Mouse (Mus musculus): ENCODE data around the gene Rxra.

Gene Rxra

DNA sequence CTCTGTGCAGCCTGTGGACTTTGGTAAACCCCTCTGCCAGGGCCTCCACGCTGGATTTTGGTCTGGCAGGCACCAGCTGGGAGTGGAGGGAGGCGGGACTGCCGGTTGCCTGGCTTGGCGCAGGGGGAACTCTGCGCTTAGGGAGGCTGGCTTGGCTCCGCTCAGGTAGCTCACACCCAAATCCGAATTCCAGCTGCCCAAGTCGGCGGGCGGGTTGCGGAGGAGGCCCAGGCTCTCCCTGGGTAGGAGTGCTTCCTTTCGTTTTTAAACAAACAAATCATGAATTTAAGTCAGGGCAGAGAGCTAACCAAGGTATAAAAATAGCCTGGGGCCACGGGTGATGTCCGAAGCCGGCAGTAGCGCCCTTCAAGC lies at the start of gene Rxra:
TSS of gene Rxra (plus strand) at position 335 of the 372 bp plus-strand sequence.
- no peak for DNase-seq (ENCODE audit: extremely low read depth, low read depth)

DNA sequence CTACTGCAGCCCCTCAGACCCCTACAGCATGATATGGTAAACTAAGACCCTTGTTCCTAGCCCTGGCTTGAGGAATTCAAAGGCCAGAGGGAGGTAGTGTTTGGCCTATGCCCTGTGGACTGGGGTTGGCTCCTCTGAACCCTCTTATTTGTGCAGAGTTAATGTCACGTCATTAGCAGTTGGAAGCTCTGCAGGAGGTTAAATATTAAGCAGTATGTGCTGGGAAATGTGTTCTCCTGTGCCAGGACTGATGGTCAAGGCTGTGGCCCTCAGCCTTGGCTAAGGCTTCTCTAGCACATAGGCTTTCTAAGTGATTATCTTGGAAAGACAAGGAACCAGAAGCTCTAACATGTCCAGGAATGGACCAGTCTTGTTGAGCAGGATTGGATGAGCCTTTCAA lies 49.6 kb upstream of the Rxra start:
- DNase-seq (ENCODE audit: extremely low read depth, low read depth): no peak

DNA sequence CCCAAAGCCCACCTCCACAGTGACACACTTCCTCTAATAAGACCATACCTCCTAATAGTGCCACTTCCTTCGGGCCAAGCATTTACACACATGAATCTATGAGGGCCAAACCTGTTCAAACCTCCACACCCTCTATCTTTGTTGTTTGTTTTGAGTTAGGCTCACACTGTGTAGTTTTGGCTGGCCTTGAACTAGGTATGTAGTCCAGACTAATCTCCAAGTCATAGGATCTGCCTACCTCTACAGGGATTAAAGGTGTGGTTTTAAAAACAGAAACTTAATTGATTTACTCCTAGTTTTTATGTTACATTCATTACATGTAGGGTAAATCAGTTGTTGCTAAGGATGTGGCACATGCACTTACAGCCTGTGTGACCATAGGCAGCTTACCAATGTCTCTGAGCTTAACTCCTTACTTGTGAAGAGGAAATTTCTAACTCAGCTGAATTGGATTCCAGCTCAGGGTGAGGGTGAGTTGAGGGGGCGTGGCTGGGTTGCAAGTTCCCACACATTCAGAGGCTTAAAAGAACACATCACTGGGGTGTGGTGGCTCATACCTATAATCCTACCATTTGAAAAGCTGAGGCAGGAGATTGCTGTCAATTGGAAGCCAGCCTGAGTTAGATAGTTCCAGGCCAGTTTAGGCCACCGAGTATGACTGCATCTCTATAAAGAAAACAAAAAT lies 45.5 kb upstream of the Rxra start:
- no peak for DNase-seq (ENCODE audit: extremely low read depth, low read depth)

DNA sequence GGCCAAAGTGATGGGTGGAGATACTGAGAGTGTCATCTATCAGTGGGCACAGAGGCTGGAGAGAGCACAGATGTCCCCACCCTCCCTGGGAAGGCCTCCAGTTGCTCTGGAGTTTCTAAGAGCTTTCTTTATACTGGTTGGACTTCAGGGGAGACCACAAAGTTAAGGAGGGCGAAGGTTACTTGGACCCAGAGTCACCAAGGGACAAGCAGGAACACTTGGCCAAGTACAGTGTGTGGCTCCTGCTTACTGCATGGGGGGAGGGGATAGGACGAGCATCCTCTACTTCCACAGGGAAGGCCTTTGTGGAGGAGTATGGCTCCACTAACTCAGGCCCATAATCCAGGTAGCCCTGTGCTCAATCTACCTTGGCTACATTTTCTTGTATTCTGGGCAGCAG lies 42.8 kb upstream of the Rxra start:
- no peak for DNase-seq (ENCODE audit: extremely low read depth, low read depth)

DNA sequence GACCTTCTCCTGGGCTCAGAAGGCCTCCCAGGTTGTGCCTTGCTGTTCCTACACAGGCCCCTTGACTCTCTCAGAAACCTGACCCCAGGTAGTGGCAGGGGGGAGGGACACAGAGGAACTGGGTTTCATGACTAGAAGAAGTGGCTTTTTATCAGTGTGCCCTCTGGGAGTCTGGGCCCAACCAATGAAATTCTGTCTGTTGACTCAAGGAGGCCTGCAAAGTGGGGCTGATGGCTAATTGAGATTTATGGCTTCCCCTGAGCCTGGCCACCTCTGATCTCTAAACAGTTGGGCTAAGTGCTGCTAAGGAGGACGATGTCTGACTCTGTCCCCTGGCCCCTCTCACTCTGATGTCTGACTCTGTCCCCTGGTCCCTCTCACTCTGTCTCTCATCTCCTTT lies 42.2 kb upstream of the Rxra start:
- no peak for DNase-seq (ENCODE audit: extremely low read depth, low read depth)

DNA sequence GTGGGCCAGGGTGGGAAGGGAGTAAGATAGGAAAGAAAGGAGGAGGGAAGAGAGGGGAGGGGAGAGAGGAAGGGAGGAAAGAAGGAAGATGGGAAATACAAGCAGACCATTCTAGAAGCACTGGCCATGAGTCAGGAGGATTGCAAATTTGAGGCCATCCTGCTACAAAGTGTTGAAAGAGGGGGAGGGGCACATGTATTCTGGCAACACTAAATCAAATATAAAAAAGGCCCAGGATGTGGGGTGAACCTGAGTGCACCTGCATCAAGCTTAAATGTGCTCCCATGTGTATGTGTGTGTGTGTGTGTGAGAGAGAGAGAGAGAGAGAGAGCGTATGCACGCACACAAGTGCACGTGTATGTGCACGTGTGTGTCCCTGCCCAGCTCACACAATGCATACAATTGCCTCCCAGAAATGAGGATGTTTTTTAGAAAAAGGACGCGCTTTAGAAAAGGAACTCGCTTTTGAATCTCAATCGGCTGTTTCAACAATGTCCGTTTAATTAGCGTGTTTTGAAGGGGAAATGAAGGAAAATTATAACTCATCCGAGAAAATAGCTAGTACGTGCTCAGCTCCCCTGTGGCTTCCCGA lies 41.0 kb upstream of the Rxra start:
- no peak for DNase-seq (ENCODE audit: extremely low read depth, low read depth)

DNA sequence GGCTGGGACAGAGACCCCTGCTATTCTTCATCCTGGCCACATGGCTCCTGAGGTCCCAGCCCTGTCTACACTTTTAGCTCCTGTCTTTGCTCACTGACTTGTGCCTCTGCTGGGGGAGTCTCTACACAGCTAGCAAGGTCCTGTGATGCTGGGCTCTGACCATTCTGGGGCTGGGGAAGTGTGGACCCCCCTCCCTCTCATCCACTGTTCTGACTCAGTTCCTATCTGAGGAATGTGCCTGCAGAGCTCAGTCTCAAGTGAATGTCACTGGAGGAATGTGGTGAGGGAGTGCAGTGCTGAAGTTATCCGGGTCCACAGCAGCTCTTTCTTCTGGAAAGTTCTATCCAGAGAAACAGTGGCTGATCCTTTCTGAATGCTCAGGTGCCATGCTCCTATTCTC lies 39.4 kb upstream of the Rxra start:
- no peak for DNase-seq (ENCODE audit: extremely low read depth, low read depth)

DNA sequence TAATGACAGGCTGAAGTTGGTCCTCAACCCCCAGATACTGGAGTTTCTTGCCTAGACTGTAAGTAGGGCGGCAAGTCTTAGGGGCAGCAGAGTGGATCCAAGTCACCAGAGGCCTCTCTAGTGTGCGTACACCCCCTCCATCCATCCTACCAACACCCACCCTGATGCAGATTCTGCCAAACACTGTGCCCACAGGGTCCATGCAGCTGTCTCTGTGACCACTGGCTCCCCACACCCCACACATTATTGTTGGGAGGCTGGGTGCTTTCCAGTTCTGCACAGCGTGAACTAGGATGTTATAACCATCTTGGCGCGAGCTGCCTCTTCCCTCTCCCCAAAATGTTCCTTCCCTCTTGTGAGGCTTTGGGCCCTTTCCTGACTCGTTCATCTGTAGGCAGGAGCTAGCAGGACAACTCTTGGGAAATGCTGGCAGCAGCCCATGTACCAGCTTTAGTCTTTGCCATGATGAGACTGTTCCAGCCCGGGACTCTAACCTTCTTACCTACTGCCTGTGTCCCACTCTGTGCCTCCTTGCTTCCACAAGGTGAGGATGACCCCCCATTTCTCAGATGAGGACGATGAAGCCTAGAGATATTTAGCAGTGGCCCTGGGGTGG lies 38.9 kb upstream of the Rxra start:
- DNase-seq (ENCODE audit: extremely low read depth, low read depth): no peak

DNA sequence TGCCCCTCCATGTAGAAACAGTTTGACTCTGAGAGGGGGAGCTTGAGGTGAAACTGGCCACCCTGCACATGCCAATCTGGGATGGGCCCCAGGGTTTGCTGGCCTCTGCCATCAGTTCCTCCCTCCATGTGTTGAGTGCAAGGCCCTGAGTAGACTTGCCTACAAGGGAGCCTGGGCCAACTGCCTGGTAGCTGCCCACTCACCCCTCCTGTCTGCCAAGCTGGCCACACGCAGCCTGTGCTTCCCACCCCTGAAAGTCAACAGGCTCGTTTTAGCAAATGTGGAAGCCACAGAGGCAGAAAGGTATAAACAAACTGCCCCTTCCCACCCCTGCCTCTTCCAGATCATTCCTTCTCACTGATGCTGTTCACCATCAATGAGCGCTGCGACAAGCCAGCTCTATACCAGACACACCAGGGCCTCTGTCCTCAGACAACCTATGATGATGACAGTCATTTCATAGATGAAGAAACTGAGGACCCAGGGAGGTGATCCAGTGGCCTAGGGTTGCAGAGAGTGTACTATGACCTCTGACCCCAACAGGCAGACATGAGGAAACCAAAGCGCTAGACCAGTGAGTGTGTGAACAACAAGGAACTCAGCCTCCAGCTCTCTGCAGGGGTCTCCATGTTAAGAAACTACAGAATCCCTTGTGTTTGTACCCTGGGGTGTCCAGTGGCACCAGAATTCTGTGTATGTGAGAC lies 36.5 kb upstream of the Rxra start:
- no peak for DNase-seq (ENCODE audit: extremely low read depth, low read depth)

DNA sequence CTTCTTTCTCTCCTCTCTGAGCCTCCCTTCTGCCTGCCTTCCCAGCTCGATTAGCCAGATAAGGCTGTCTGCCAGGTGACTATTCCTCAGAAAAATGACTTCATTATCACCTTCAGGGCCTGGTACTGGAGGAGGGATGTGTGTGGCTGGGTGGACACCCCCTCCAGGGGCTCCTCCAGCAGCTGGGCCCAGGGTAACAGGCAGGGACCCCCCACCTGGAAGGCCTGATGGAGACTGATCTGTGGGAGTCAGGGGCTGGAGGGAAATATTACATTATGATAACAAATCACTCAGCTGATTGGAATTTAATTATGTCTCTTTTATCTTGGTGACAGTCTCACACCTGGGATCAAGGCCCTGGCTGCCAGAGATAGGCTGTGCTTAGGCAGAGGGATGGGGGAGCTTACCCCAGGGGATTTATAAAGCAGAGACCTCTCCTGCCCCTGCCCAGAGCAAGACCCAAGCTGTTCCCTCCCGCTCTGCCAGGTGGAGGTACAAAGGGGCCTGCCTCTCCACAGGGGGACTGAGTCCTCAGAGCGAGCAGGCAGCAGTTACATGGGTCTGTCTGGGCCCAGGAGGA lies 35.2 kb upstream of the Rxra start:
- DNase-seq (ENCODE audit: extremely low read depth, low read depth): no peak

DNA sequence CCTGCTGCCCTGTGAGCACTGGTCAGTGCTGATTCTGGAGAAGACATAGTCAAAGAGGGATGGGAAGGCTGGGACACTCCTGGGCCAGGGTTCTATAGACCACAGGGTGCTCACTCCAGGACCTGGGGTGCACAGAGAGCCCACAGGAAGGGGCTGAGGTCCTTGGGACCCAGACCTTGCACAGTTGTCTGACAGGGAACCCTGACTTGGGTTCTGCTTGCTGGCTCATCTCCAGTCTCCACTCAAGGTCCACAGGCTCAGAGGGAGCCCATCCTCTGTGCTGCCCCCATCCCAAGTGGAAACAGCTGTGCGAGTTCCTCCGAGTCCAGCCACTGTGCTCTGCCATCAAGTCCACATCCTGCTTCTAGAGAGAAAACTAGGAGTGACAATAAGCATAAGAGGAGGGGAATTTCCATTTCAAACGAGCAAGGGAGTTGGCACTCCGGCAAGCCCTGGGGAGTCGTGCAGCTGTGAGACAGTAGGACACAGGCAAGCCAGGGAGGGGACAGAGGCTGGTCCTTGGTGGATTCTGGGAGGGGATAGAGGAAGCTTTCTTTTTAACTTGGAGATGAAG lies 31.6 kb upstream of the Rxra start:
- DNase-seq (ENCODE audit: extremely low read depth, low read depth): no peak

DNA sequence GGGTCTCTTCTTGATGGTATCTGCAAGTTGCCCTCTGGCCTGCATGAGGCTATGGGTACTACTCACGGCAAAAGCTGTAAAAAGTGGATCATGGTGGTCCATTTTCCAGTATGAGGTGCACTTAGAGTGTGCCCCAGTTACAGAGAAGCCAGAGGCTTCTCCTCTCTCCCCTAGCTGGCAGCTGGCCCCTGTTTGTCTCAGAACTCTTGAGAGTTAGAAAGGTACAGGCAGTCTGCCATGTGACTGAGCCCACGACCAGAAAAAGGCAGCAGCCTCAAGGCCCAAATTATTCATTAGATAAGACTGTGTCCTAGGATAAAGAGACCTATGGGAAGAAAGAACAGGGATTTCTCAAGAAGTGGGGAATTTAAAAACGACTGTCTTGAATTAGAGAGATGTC lies 30.8 kb upstream of the Rxra start:
- no peak for DNase-seq (ENCODE audit: extremely low read depth, low read depth)

DNA sequence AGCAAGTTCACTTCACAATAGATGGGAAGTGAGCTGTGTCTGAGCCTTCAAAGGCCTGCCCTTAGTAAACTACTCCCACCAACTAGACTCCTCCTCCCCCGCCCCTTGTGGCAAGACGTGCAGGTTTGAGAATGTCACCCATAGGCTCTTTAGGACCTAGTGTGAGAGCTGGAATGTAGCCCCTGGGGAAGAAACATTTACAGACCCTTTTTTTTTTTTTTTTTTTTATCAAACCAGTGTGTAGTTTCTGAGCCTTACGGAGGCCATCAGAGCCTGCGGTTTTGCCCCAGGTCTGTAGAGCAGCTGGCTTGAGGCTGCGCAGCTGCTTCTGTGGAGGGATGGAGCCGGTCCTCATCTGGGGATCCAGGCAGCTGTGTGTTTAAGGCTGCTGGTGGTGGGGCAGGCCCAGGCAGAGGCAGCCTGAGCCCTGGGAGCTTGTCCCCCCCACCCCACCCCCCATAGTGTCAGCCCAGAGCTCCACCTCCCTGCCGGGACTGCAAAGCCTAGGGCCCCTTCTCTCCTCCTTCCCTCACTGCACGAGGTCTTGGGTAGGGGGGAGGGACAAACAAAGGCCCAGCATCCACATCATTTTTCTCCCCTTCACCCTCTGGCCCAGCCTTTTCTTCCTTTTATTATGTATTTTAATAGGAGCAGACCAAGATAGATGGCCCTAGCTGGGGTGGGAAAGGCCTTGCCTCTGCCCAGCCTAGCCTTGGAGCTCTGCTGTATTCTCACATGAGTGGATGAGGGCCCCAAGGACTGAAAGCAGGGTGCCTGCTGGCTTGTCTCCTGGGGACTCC lies 26.2 kb upstream of the Rxra start:
- DNase-seq (ENCODE audit: extremely low read depth, low read depth): no peak

DNA sequence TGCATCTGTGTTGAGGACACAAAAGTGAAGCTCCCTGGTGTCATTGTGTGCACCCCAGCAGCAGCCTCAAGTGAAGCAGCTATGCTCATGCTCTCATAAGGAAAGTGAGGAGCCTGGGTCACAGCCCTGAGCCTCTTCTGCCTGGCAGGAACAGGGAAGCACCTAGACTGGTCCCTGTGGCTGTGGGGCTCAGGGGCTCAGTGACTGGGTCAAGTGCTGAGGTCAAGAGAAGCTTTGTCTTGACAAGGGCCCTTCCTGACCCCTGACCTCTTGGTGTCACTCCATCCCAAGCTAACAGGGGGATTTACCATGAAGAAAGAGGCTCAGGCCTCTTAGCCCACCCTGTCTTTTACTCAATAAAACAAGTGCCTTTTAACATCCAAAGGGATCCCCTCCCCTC lies 25.2 kb upstream of the Rxra start:
- no peak for DNase-seq (ENCODE audit: extremely low read depth, low read depth)

DNA sequence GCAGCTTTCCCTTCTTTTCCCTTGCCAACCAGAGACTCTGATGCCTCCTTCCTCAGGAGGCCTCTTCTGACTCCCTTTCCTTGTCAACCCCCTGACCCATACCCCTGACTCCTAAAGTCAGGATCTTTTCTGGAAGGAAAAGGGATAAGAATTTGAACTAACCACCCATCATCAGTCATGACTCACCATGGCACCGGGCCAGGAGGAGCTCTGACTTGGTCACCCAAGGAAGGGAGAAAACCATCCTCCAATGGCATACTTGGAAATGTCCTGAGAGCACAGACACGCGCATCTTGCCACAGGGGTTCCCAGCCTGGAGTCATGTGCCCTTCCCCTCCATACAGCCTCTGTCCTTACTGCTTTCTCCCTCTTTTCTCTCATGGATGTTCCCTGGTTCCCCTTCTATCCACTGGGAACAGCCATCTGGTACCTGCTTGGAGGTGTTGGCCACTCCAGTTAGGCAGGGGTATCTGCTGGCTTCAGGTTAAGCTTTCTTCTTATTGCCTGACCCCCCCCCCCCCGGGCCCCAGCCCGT lies 22.7 kb upstream of the Rxra start:
- DNase-seq (ENCODE audit: extremely low read depth, low read depth): no peak

DNA sequence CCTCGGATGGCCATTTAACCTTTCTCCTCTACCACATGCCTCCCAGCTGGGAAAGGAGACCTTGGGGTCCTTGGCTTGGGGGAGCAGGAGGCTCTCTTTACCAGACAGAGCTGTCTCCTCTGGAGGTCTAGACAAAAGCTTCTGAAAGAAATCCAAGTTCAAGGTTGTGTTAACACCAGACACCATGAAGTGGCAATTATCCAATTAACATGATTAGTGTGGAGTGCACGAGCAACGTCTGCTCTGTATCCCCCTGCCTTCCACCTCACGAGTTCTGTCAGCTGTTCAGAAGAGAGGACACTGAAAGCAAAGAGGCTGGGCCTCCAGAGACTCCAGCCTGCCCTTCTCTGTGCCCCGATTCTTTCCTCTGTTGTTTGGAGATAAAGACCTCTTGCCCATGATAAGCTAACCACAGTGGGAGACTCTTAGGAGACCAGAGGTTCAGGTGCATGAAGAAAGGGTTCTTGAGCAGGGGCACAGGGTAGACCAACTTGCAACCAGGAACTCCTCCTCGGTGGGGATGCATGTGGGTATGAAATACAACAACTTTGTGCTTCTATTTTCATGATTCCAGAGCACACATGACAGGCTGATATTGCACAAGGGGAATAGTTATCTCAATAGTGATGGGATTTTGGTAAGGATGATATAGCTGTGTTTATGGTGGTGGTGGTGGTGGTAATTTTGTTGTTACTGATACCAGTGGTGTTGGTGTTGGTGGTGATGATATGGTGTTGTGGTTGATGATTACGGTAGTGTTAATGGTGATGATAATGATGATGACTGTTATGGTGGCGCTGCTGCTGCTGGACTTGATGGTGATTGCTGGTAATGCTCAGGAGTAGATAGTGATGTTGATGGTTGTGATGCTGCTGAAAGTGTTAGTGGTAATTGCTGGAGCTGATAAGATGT lies 21.7 kb upstream of the Rxra start:
- DNase-seq (ENCODE audit: extremely low read depth, low read depth): peak; percentile 33

DNA sequence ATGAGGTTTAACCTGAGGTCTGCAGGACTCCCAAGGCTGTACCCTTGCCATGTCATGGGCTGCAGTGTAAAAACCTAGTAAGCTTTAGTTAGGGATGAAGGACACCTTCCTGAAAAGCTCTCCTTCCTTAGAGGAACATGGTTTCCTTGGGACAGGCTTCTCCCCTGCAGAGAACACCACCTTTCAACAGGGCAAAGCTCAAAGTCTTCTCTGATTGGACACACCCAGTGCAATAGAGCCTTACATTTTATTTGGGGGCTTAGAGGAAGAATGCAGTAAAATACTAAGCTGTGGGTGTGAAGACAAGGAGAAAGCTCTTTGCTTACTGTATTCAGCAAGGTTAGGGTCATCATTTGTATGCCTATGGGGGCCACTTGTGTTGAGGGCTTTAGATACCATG lies 19.7 kb upstream of the Rxra start:
- no peak for DNase-seq (ENCODE audit: extremely low read depth, low read depth)

DNA sequence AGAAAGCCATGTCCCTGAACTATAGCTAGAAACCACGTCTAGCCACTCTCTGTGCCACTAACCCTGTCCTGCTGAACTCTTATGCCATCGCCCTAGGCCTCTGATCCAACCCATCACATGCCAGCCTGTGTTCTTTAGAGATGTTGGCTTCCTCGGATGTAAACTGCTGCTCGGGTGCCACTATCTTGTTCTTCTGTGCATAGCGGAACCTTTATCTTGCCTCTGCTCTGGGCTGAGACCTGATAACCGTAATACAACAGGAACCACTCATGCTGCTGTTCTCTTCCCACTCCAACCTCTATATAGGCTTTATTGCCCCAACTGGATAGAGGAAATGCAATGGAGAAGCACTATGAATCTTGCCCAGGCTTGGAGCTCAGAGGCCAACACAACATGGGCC lies 11.0 kb upstream of the Rxra start:
- peak; percentile 67 for DNase-seq (ENCODE audit: extremely low read depth, low read depth)

DNA sequence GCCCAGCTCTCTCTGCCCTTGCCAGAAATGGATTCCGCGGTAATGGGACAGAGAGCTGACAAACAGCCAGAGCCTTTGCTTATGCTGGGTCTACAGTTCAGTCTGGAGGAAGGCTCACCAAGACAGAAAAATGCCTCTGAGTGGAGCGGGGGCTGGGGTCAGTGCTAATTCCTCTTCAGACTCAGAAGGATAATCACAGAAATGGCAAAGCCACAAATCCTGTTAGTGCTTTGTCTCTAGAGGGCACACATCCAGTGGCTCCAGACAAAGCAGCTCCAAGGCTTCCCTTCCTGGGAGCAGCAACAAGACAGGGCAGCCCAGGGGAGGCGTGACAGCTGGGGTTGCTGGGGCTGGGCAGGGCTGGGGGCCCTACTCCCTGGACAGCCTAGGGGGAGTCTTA lies 9.5 kb upstream of the Rxra start:
- DNase-seq (ENCODE audit: extremely low read depth, low read depth): no peak

DNA sequence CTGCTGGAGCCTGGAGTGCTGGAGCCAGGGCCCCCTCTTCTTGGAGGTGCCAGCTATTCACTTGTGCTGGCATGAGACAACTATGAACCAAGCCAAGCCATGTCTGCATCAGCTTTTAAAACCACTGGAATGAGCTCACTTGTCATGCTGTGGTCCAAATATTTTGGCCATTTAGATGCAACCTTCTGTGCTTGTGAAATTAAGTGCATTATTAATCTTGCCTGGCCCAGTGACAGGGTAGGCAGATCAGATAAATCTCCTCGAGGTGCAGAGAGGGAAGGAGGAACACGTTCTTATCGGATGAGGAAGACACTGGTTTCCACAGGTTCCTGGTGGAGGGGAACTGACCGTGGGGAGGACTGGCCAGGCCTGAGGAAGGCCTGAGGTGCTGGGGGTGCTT lies 8.6 kb upstream of the Rxra start:
- DNase-seq (ENCODE audit: extremely low read depth, low read depth): no peak

Data from MEL-GATA-1-ER (cell line).